Mouse (Mus musculus): ENCODE results near the gene Disp1.

- TF ChIP-seq GATA1 (IDR thresholded peaks at IDR 0.05; ENCODE audit: borderline replicate concordance, low read length) (no peak), FLI1 (IDR thresholded peaks at IDR 0.05; ENCODE audit: low read length) (no peak)
These were observed 40.3 kb downstream of the Disp1 start for GRCm38 (mm10) chr1:183181030-183181395.
